Mouse (Mus musculus) heart, embryonic 11.5 days (tissue): Measurements from ENCODE around the gene Cst11. TPM values are rescaled to one million over a fixed set of nuclear protein-coding genes. Genes with fewer than 3 reads are reported as not detected.
A peak's percentile ranks its signal among the peaks of the same experiment; 100 is the strongest.

Source experiments
- ATAC-seq: fragments of 200-750 bp; cut with Nextera tagmentation; replicated peaks from 2 replicates; pipeline ENCODE4 v1.8.0; 2017; ENCODE audit warnings: moderate library complexity; ENCODE audit not compliant: insufficient number of reproducible peaks, low FRiP score, low TSS enrichment
- H3K27ac ChIP-seq: fragments of 300-500 bp; sonication (generic); 2 replicates; pipeline ENCODE4 v1.5.1; 2014; ENCODE audit warnings: mild to moderate bottlenecking, low read depth, low read length
- H3K27me3 ChIP-seq: fragments of 300-500 bp; sonication (generic); 2 replicates; pipeline ENCODE4 v1.6.1; 2014; ENCODE audit warnings: mild to moderate bottlenecking, low read length, mixed read lengths; ENCODE audit not compliant: control insufficient read depth, insufficient read depth
- H3K36me3 ChIP-seq: fragments of 300-500 bp; sonication (generic); 2 replicates; pipeline ENCODE4 v1.6.1; 2014; ENCODE audit warnings: mild to moderate bottlenecking, low read length, moderate library complexity, mixed read lengths; ENCODE audit not compliant: control insufficient read depth, insufficient read depth
- H3K4me1 ChIP-seq: fragments of 300-500 bp; sonication (generic); 2 replicates; pipeline ENCODE4 v1.6.1; 2014; ENCODE audit warnings: low read length; ENCODE audit not compliant: control insufficient read depth, insufficient read depth
- H3K4me2 ChIP-seq: fragments of 300-500 bp; sonication (generic); 2 replicates; pipeline ENCODE4 v1.6.1; 2014; ENCODE audit warnings: mild to moderate bottlenecking, moderate library complexity
- H3K4me3 ChIP-seq: fragments of 300-500 bp; sonication (generic); 2 replicates; pipeline ENCODE4 v1.5.1; 2014; ENCODE audit warnings: low read depth, low read length
- H3K9ac ChIP-seq: fragments of 300-500 bp; sonication (generic); 2 replicates; pipeline ENCODE4 v1.6.1; 2014; ENCODE audit warnings: mild to moderate bottlenecking, low read depth, low read length, moderate library complexity
- H3K9me3 ChIP-seq: fragments of 300-500 bp; sonication (generic); replicated peaks from 2 replicates; pipeline ENCODE4 v1.6.1; 2016; ENCODE audit warnings: low read length; ENCODE audit not compliant: control insufficient read depth
- WGBS: fragments of 180-500 bp; shearing (Covaris S2); extraction: QIAGEN DNeasy Blood & Tissue Kit; methylation state at CpG from one replicate; pipeline ENCODE4 v1.1.7; 2014; ENCODE audit not compliant: insufficient replicate concordance; 5-methylcytosine and 5-hydroxymethylcytosine counted together
- polyA plus RNA-seq: library from polyadenylated mRNA; unstranded; fragments of >200 nt; fragmentation: Nextera tagmentation; extraction: Ambion mirVana; gene quantifications from 2 replicates; pipeline ENCODE4 v1.2.1, GENCODE M21; 2014

The Cst11 gene
- polyA plus RNA-seq, 1 experiment from 2014 or later, result not detected

DNA sequence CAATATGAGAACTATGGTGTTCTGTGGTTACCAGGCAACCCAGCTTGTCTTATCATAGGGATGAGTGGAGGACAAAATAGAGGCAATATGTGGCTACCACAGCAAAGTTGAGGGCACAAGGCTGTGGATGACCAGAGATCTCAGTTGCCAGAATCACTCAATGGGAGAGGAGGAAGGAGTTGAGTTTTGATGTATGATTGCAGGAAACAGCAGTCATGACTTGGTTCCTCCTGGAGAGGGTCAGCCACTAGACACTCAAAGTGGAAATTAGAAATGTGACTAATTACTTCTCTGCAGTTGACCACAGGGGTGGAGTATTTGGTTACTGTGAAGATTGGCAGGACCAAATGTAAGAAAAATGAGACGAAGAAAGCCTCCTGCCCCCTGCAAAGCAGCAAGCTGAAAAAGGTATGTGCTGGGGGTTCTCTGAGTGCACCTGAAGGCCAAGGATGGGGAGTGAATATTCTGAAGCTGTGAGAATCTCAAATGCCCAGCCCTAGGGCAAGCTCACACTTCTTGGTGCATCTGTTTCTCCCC lies 16.9 kb downstream of the Cst11 start:
- Histone ChIP-seq H3K9me3 (no peaks in the 10 kb centered on the region), H3K4me3 (no peak overlapping the region), H3K27me3 (no peaks in the 10 kb centered on the region), H3K4me1 (no peaks in the 10 kb centered on the region), H3K9ac (no peak overlapping the region), H3K4me2 (no peak overlapping the region), H3K36me3 (no peaks in the 10 kb centered on the region), H3K27ac (no peak overlapping the region)
- ATAC-seq, result no peak
- 68% methylated on average over 1 of the region's 1 CpGs for WGBS

DNA sequence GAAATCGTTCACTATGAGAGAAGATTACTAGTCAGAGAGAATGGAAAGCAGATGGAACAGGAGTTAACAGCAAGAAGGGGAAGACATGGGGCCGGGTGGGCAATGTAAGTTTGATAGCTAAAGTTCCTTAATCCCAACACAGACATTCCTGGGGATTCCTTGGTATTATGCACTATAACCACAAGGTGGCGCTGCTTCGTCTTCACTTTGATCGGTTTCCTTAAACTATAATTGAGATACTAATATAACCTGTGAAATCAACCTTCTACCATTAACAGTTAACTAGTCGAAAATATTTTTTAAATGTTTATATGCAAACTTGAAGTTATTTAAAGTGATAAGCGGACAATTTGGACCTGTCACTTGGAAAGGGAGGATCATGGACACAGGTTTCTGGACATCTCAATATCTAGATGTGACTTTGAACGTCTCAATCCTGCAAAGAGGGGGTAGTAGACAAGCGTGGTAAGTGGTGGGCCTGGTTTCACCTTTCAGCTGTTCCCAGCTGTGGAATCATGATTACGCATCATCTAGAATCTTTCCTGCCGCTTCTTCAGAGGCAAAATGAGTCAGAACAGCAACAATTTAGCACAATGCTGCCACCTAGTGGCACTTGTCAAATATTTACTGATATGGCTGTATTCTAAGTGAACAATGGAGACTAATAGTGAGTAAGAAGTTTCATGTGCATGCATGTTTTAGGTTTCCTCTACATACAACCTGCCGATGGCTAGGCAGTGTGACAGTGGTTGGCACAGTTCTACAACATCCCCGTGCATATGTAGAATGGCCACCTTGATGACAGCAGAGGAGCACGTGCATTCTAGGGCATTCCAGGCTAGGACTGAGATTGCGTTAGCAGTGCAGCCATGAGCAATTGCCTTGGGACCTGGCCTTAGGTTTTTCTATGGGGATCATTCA lies 19.1 kb downstream of the Cst11 start:
- no peaks in the 10 kb centered on the region for H3K9me3 ChIP-seq
- H3K27ac ChIP-seq, result no peak overlapping the region
- H3K9ac ChIP-seq, result no peak overlapping the region
- H3K27me3 ChIP-seq, result no peaks in the 10 kb centered on the region
- no peak for ATAC-seq
- peak overlapping the region; percentile 73 for H3K4me2 ChIP-seq
- H3K4me3 ChIP-seq, result peak overlapping the region; percentile 28; the same call in 1 of the 2 replicates
- 18% methylated on average over 15 of the region's 15 CpGs for WGBS
- no peaks in the 10 kb centered on the region for H3K4me1 ChIP-seq
- H3K36me3 ChIP-seq, result no peaks in the 10 kb centered on the region

DNA sequence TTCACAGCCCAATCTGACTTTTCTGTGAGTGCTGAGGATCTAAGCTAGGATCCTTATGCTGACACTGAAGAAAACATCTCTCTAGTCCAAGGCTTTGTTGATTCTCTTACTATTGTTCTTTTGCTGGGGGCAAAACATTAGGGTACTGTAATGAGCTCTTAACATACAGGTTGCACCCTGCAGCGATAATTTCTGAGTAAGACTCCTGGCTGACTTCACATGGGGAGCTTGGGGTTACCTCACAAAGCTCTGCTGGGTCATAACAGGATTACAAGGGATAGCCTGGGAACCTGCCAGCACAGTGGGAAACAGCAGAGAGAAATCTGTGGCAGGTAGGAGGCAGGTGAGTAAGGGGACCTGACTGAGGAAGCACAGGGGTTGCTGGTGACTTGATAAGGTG lies 21.2 kb downstream of the Cst11 start, which contains the start of gene Cstl1:
TSS of gene Cstl1 (plus strand) at position 301 of the 400 bp plus-strand sequence.
- no peaks in the 10 kb centered on the region for H3K36me3 ChIP-seq
- H3K4me2 ChIP-seq, result no peak within 1 kb of the TSS
- H3K4me1 ChIP-seq, result no peaks in the 10 kb centered on the region
- no peaks in the 10 kb centered on the region for H3K9me3 ChIP-seq
- 68% methylated on average over 1 of the region's 1 CpGs for WGBS
- no peak for ATAC-seq
- no peak within 1 kb of the TSS for H3K4me3 ChIP-seq
- H3K27me3 ChIP-seq, result no peaks in the 10 kb centered on the region
- no peak within 1 kb of the TSS for H3K27ac ChIP-seq
- H3K9ac ChIP-seq, result no peak within 1 kb of the TSS

DNA sequence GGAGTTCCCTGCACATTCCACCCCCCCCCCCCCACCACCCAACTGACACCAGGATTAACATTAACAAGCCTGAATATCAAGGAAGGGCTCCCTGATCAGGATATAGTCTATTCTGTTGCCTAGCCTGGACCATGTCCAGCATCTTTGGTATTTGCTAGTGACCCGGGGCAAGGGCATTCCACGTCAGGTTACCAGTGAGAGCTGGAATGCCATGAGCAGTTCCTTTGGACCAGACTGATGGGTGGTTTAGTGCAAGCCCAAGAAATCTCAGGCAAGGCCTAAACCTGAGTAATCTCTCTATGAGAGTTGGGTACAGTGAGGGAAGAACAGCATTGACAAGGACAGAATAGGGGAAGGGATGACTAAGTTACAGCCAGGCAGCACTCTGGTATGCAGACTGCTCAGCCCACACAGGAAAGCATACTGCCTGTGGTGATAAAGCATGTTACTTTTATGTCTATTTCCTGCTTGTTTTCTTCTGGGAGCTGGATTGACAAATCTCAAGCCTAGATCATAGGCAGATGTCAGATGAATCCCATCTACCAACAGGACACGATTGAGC lies 27.4 kb downstream of the Cst11 start:
- Histone ChIP-seq H3K27me3 (no peaks in the 10 kb centered on the region), H3K4me1 (no peaks in the 10 kb centered on the region), H3K36me3 (no peaks in the 10 kb centered on the region), H3K9me3 (no peaks in the 10 kb centered on the region), H3K4me3 (no peak overlapping the region), H3K4me2 (no peak overlapping the region), H3K9ac (no peak overlapping the region), H3K27ac (no peak overlapping the region)
- no peak for ATAC-seq
- 73% methylated on average over 3 of the region's 3 CpGs for WGBS

DNA sequence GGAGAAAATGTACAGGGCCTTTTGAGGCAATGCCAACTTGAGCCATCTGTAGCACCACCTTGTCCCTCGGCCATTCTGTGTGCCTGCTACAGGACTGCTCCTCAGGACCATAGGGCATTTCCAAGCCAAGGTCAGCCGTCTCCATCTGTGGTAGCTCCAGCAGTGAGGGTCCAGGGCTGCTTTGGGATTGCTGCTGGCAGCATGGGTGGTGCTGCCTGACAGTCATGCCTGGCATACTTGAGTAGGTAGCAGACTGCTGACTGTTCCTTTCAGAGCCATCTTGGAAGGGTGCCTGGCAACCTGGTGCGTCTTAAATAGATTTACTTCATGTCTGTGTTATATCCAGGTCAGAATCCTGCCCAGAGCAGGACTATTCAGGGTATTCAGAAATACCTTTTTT lies 28.3 kb downstream of the Cst11 start:
- no peaks in the 10 kb centered on the region for H3K36me3 ChIP-seq
- no peak overlapping the region for H3K4me2 ChIP-seq
- no peak for ATAC-seq
- H3K9ac ChIP-seq, result no peak overlapping the region
- 77% methylated on average over 3 of the region's 3 CpGs for WGBS
- H3K27me3 ChIP-seq, result no peaks in the 10 kb centered on the region
- no peak overlapping the region for H3K27ac ChIP-seq
- no peaks in the 10 kb centered on the region for H3K4me1 ChIP-seq
- H3K9me3 ChIP-seq, result no peaks in the 10 kb centered on the region
- H3K4me3 ChIP-seq, result no peak overlapping the region

DNA sequence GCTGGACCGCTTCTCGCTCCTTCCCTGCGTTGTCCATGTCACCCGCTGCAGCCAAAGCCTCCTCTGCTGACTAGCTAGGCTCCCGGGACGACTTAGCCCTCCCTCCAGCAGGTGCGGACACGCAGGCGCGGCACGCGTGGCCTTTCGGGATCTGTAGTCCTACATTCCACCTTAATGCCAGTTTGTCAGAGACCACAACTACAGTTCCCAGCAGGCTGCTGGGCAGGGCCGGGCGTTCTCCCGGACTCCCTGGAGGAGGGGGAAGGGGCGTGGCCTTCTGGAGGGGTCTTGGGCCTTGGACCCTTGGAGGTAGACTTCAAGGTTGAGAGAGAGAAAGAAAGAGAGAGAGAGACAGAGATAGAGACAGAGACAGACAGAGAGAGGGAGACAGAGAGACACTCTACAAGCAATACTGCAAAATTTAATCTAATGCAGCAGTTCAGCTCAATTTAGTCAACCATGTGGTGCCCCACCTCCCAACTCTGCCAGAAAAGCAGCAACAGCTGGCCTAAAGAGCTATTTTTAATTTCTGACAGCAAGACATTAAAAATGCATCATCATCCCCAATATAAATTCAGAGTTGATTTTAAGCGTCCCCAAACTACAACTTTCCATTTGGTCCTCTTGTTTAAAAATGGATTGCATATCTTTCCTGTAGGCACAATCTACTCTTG lies 38.8 kb downstream of the Cst11 start, which contains the start of gene Napb:
TSS of gene Napb (minus strand) at position 141 of the 674 bp plus-strand sequence.
- H3K9me3 ChIP-seq, result no peaks in the 10 kb centered on the region
- no peaks in the 10 kb centered on the region for H3K4me1 ChIP-seq
- H3K27me3 ChIP-seq, result no peaks in the 10 kb centered on the region
- ATAC-seq, result peak; percentile 96
- H3K9ac ChIP-seq, result peak within 1 kb of the TSS; percentile 79
- peak within 1 kb of the TSS; percentile 71 for H3K4me3 ChIP-seq
- no peak within 1 kb of the TSS for H3K27ac ChIP-seq
- WGBS, result 5% methylated on average over 18 of the region's 18 CpGs
- no peaks in the 10 kb centered on the region for H3K36me3 ChIP-seq
- peak within 1 kb of the TSS; percentile 91 for H3K4me2 ChIP-seq

DNA sequence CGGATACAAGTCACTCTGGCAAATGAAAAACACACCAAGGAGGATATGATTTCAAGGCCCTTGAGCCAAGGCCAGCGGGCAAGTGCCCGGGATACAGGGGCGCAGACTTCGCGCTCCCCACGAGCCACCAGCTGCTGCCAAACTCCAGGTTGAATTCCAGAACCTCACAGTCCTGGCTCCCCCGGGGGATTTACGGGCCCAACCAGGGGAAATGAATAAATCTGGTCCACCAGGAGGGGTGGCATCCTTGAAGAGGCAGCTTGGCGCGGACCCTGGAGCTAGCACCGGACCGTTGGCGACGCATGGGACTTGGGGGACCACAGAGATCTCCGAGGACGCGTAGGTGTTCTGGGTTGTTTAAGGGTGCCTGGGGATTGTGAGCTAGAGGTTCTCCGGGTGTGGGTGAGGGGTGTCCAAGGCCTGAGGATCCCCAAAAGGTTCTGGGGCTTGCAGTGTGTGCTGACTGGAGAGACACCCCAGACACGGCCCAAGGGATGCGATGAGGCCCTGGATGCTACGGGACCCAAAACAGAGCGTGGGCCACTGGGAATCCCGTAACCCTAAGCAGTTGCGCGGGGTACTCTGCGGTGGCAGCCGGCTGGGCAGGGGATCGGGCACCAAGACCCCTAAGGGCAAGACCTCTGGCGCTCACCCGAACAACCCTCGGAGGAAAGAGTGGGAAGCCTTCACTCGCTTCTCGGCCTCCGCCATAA lies 39.5 kb downstream of the Cst11 start:
- H3K36me3 ChIP-seq, result no peaks in the 10 kb centered on the region
- H3K4me1 ChIP-seq, result no peaks in the 10 kb centered on the region
- WGBS, result under 1% methylated on average over 35 of the region's 35 CpGs
- ATAC-seq, result peak; percentile 44
- H3K27ac ChIP-seq, result no peak overlapping the region
- H3K9me3 ChIP-seq, result no peaks in the 10 kb centered on the region
- peak overlapping the region; percentile 79 for H3K9ac ChIP-seq
- H3K4me2 ChIP-seq, result peak overlapping the region; percentile 91
- peak overlapping the region; percentile 71 for H3K4me3 ChIP-seq
- no peaks in the 10 kb centered on the region for H3K27me3 ChIP-seq
